Mouse (Mus musculus) brown adipose tissue, adult 24 weeks (tissue): ENCODE results near the gene Rpl10-ps3. TPM values are rescaled to one million over a fixed set of nuclear protein-coding genes. Genes with fewer than 3 reads are reported as not detected.

Experiments used
- H3K27ac ChIP-seq: fragments of 200-500 bp; replicated peaks from 2 replicates; pipeline ENCODE4 v1.5.1; 2012; ENCODE audit warnings: low read depth, mild to moderate bottlenecking, low read length
- H3K4me1 ChIP-seq: fragments of 200-500 bp; 2 replicates; pipeline ENCODE4 v1.6.1; 2012; ENCODE audit warnings: low read length, mixed read lengths; ENCODE audit not compliant: control insufficient read depth, insufficient read depth, insufficient read length
- H3K4me3 ChIP-seq: fragments of 200-500 bp; 2 replicates; pipeline ENCODE4 v1.5.1; 2012; ENCODE audit warnings: low read depth, mild to moderate bottlenecking, low read length, moderate library complexity; ENCODE audit not compliant: insufficient read depth
- polyA plus RNA-seq: library from polyadenylated mRNA; stranded (reverse); fragments of >200 nt; gene quantifications from 2 replicates; pipeline ENCODE4 v1.2.4, GENCODE M21; 2012; ENCODE audit not compliant: missing spikeins, insufficient read depth, insufficient read length

Gene Rpl10-ps3
- polyA plus RNA-seq, 1 experiment, result 650 TPM

DNA sequence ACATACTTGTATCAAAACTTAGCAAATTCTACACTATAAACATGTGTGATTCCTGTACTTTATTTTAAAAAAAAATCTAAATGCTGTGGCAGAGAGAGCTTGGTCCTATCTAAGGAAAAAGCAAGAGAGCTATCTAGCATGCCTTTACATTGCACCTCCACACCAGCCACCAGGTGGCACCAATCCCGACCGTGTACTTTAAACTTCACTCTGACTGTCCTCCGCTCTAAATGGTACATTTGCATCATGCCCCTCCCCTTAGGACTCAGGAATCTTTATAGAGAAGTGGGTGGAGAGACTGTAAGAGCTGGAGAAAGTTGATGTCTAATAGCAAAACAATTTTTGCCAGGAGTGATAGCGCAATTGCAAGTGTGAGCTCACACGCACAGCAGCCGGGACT is 11.4 kb downstream of the Rpl10-ps3 start:
- Histone ChIP-seq H3K4me3 (no peak overlapping the region), H3K27ac (no peak overlapping the region)

DNA sequence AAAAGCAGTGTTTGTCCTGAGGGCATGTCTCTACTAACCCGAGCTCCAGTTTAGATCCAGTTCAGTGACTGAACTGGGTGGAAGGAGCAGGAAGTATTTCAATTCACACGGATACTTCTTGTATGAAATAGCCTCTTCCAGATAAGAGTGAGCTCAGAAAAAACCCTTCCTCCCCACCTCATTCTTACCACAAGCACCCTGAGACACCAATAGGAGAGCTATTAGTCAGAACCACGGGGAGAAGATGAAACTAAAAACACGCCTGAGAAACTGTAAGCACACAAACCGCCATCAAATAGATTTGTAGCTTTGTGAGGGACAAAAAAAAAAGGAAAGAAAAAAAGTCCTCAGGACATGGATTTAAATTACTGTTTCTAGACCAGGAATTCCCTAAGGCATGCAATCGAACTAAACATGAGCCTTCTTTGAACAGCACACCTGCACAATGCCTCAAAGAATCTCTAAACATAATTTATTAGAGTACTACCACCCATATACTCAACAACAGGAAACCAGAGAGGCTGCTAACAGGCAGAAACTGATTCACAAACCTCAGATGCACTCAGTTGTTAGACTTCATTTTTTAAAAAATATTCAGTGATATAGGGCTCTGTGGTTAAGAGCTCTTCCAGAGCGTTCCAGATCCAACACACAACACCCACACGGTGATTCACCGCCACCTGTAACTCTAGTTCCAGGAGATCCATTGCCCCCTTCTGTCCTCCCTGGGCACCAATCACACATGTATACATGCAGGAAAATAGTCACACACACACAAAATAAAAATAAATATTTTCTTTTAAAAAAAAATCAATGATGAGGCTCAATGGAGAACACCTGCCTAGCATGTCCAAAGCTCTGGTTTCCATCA is 20.2 kb downstream of the Rpl10-ps3 start:
- Histone ChIP-seq H3K4me3 (no peak overlapping the region), H3K27ac (no peak overlapping the region), H3K4me1 (no peaks in the 10 kb centered on the region)

More for the DNA sequence above, 11.4 kb downstream of the Rpl10-ps3 start:
- H3K4me1 ChIP-seq, result no peaks in the 10 kb centered on the region

DNA sequence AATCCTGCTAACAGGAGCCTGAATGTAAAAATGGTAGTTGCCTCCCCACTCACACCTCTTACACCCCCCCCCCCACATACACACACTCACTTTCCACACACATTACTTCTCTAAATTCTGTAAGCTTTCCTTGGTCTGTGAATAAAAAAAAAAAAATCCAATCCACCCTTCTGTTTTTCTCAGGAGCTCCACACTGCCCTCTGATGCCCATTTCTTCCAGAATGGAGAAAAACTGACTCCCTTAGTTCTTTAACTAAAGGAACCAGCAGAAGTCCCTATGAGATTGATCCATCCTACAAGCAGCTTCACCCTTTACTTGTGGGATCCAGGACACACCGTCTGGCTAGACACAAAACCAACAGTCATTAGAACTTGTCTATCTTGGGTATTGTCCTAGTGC is 24.0 kb downstream of the Rpl10-ps3 start:
- no peaks in the 10 kb centered on the region for H3K4me1 ChIP-seq

DNA sequence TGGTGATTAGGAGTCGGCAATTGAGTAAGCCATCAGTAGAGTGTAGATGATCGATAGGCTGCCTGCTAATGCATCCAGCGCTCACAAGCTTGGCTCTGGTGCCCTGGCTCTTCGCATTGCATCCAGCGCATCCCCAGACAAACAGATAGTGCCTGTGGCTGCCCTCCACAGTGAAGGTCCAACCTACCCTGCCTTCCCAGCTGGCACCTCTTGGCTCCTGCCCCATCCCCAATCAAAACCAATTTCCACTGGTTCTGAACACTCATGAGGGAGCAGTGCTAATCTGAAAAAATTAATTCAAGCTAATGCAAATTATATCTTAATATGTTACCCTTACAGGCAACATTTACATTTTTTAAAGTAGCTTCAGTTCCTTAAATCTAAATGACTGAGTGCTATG is 25.3 kb downstream of the Rpl10-ps3 start:
- Histone ChIP-seq H3K4me1 (no peaks in the 10 kb centered on the region), H3K4me3 (no peak overlapping the region), H3K27ac (no peak overlapping the region)

More for the DNA sequence above, 24.0 kb downstream of the Rpl10-ps3 start:
- Histone ChIP-seq H3K4me3 (no peak overlapping the region), H3K27ac (no peak overlapping the region)

DNA sequence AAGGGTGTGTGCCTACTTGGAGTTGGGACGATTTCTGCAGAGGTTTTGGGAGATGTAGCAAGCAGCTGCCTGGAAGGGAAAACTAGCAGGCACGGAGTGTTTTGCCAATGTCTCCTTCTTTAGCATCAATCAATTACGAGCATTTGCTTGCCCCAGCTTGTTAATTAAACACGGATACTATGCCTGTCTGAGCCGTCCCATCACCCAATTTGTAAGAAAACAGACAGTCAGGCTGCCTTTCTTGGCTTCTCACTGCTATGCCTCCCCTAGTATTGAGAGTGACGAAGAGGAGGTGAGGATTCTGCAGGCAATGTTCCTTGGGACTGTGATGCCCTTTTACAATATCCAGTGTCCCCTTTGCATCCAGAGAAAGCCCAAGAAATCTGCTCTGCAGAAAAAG is 27.5 kb downstream of the Rpl10-ps3 start:
- no peaks in the 10 kb centered on the region for H3K4me1 ChIP-seq
- H3K27ac ChIP-seq, result no peak overlapping the region
- H3K4me3 ChIP-seq, result no peak overlapping the region

DNA sequence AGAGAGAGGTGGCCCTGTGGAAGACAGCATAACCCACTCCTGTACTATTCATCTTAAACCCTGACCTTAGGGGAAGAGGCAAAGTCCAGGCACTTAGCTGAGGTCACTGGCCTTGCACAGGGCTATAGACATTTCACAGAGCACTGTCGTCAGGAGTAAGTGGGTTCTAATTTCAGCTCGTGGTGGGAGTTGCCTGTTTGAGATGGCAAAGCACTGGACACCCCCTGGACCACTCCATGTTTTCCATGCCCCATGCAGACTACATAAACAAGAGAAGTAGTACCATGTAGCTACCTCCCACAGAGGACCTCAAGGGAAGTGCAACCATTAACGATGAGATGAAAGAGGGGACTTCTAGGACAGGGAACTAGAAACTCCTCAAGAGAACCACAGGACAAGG is 29.1 kb downstream of the Rpl10-ps3 start:
- H3K4me3 ChIP-seq, result no peak overlapping the region
- no peaks in the 10 kb centered on the region for H3K4me1 ChIP-seq
- no peak overlapping the region for H3K27ac ChIP-seq

DNA sequence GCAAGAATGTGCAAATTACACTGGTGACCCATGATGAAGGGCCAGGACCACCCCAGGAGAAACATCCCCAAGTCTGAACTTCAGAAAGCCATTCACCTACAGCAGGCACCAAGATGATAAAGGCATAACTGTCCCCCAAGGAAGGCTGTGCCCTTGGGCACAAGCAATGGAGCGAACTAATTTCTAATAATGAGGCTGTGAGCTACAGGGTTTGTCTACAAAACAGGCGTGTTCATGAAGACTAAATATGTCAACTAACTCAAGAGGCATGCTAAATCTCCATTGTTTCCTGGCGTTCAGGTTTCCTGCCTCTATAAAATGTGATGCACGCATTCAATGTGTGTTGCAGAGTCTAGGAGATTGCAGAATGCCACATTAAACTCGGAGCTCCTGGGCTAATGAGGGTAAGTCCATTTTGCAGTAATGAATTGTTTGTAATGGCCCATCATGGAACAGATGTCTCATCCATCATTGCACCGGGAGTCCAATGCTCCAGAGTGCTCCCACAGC is 33.7 kb downstream of the Rpl10-ps3 start:
- Histone ChIP-seq H3K4me3 (no peak overlapping the region), H3K27ac (no peak overlapping the region), H3K4me1 (no peaks in the 10 kb centered on the region)

DNA sequence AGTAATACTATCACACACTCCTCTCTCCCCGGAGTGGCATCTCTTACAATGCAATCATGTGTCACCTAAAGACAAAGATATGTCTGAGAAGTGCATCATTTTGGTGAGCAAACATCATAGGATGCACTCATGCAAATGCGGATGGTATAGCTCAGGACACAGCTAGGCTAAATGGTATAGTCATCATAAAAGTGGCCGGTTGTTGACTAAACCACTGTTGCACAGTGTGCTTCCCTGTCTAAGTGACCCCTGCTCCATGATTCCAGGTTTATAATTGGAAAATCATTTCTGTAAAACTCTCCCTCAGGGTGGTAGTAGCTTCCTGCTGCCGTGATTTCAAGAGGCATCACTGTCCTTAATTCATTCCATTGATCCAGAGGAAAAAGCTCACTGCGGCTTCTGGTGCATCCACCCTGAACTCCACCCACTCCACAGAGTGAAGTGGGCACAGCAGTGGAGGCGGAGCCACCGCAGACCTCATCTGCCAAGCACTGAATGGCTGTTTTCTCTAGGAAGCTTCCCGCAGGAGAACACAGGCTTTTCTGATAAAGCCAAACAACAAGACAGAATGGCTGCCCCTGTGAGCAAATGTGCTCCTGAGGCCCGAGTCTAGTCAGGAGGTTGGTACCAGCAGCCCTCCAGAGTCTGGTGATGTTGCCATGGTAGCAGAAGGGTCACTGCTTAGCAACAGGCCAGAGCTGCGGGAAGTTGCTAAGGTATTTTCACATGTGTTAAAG is 38.9 kb downstream of the Rpl10-ps3 start:
- Histone ChIP-seq H3K4me1 (no peaks in the 10 kb centered on the region), H3K27ac (no peak overlapping the region), H3K4me3 (no peak overlapping the region)

DNA sequence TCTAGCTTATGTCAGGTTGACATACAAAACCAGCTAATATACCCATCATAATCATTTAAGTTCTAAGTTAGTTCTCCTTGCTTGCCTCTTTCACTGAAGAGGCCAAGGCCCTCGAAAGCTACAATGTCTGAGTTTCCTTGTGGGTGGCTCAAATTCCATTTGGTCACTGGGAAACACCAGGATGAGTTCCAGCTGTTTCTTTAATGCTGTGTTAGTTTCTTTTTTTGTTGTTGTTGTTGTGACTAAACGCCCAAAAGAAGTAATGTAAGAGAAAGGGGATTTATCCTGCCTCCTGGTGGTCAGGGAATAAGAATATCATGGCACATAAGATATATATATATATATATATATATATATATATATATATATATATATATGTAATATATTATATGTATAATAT is 39.7 kb downstream of the Rpl10-ps3 start:
- no peak overlapping the region for H3K4me3 ChIP-seq
- H3K27ac ChIP-seq, result no peak overlapping the region
- H3K4me1 ChIP-seq, result no peaks in the 10 kb centered on the region

DNA sequence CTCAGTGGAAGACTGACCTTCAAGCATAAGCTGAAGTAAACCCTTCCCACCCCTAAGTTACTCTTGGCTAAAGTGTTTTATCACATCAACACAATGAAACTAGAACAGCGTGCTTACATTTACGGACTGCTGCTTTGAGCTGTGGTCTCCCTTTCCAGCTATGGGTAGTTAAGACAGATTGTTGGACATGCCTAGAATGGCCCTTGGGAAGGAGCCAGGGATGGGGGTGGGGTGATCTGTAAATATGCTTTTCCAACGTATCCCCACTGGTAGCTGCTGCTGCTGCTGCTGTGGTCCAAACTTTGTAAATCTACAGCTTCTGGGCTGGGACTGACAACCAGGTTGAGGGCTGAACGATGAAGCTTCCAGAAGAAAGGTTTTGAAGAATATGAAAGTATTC is 40.8 kb downstream of the Rpl10-ps3 start:
- no peak overlapping the region for H3K4me3 ChIP-seq
- no peaks in the 10 kb centered on the region for H3K4me1 ChIP-seq
- no peak overlapping the region for H3K27ac ChIP-seq

DNA sequence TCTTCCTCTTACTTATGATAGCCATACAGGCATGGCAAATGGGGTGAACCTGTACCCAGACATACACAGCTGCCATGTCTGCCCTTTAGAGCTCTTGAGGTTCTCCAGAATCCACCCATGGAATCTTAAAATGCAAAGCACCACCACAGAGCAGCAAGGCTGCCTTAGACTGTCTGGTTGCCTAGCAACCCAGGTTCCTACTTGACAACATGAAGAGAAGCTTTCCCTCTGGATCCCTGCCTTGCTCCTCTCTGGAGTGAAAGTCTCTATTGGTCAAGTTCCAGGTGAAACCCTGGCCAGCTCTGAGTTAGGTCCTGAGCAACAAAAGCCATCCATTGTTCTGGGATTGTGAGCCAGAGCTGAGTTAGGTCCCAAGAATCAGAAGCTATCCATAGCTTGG is 43.0 kb downstream of the Rpl10-ps3 start:
- Histone ChIP-seq H3K4me3 (no peak overlapping the region), H3K4me1 (no peaks in the 10 kb centered on the region), H3K27ac (no peak overlapping the region)

DNA sequence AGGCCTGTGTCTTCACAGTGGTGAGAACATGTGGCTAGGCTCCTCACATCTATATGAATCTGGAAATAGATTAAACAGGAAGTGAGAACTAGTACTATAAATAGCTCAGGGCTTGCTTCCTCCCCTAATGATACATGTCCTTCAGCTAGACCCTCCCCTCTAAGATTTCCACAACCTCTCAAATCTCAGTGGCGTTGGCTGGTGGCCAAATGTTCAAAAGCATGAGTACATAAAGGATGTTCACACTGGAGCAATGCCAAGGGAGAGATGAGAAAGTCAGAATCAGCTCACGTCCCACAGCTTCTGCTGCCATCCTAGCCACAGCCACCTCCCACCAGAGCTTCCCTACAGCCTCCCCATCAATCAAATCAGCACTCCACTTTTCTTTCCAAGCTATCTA is 46.4 kb downstream of the Rpl10-ps3 start:
- Histone ChIP-seq H3K4me1 (no peaks in the 10 kb centered on the region), H3K27ac (no peak overlapping the region), H3K4me3 (no peak overlapping the region)

Other genes starting within 250 kb of the Rpl10-ps3 start
- gene Plet1, start 149.6 kb upstream of the Rpl10-ps3 start, polyA plus RNA-seq, result not detected in 2 replicates
- 255 and 268 TPM in 2 replicates for gene Pts, start 183.8 kb upstream of the Rpl10-ps3 start, polyA plus RNA-seq
- gene Il18, start 209.9 kb upstream of the Rpl10-ps3 start, polyA plus RNA-seq, result 2.2 and 3.0 TPM in 2 replicates
- 0.54 and 1.1 TPM in 2 replicates for gene Bco2, start 210.2 kb upstream of the Rpl10-ps3 start, polyA plus RNA-seq
- gene Tex12, start 216.4 kb upstream of the Rpl10-ps3 start, polyA plus RNA-seq, result not detected in 2 replicates